Mouse (Mus musculus): ENCODE measurements around the gene St3gal3. TPM values are rescaled to one million over a fixed set of nuclear protein-coding genes. Genes with fewer than 3 reads are reported as not detected.

The St3gal3 gene
- polyA plus RNA-seq, 1 experiment: 23.4 TPM

DNA sequence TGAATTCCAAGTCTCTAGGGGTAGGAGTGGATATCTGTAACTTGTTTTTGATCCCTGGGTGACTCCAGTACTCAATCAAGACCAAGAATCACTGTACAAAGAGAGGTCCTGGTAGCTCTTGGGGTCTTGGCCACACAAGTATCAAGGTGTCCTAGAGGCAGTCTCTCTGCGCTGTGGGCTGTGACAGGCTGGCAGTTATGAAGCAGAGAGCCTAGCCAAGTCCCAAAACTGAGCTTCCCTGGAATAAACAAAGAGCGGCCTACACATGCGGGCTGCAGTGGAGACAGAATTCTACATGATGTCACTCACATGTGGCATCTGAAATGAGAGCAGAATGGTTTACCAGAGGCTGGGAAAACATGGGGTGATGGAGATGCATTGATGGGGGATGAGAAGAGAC is 111.9 kb downstream of the St3gal3 start:
- TF ChIP-seq POLR2A (IDR thresholded peaks at IDR 0.05; ENCODE audit: borderline replicate concordance, extremely low read depth, low read depth, low read length) (no peak), CTCF (IDR thresholded peaks at IDR 0.05; ENCODE audit: insufficient read depth, low read length) (no peak)

DNA sequence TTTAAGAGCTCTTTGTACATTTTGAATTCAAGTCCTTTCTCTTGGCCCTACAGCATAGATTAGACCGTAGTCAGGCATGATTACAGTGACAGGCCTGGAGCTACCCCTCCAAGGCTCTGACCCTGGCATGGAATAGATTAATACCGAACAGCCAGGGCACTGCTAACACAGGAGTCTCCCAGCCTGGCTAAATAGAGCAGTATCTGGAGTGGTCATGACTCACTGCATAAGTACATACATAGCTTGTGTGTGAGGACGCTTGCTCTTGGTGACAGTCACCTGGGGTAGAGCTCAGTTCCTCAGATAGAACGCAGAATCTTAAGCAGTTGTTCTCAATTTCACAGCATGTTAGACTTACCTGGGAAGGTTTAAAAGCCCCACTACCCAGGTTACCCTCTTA is 112.3 kb downstream of the St3gal3 start:
- TF ChIP-seq CTCF (IDR thresholded peaks at IDR 0.05; ENCODE audit: insufficient read depth, low read length): no peak
- no peak for TF ChIP-seq POLR2A (IDR thresholded peaks at IDR 0.05; ENCODE audit: borderline replicate concordance, extremely low read depth, low read depth, low read length)
- 74% methylated on average over 4 of the region's 4 CpGs for WGBS
- DNase-seq: no peak
- no peak overlapping the region for H3K4me3 ChIP-seq (replicated peaks; ENCODE audit: extremely low read depth, low read depth, low read length)
- H3K4me1 ChIP-seq (ENCODE audit: control insufficient read depth, insufficient read depth, low read length): no peaks in the 10 kb centered on the region

More for the DNA sequence above, 111.9 kb downstream of the St3gal3 start:
- H3K4me1 ChIP-seq (ENCODE audit: control insufficient read depth, insufficient read depth, low read length): no peaks in the 10 kb centered on the region
- no peak for DNase-seq
- H3K4me3 ChIP-seq (replicated peaks; ENCODE audit: extremely low read depth, low read depth, low read length): no peak overlapping the region
- WGBS: 81% methylated on average over 3 of the region's 3 CpGs

DNA sequence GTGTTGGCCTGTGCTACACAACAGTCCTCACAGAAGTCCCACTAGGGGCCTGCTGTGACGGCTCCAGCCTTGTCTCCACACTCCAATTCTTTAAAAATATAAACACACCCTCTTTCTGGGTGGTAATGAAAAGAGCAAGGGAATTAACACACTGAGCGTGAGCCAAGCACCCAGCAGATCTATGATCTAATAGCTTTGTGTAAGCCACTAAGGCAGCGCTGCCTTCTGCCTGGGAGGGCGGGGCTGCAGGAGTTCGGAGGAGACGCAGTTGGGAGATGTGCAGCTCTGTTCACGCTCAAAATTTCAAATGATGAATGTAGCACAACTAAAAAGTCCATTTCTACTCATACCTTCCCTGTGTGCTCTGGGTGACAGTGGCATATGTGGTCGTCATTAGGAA is 115.1 kb downstream of the St3gal3 start:
- 87% methylated on average over 8 of the region's 8 CpGs for WGBS
- TF ChIP-seq POLR2A (IDR thresholded peaks at IDR 0.05; ENCODE audit: borderline replicate concordance, extremely low read depth, low read depth, low read length) (no peak), CTCF (IDR thresholded peaks at IDR 0.05; ENCODE audit: insufficient read depth, low read length) (no peak)

DNA sequence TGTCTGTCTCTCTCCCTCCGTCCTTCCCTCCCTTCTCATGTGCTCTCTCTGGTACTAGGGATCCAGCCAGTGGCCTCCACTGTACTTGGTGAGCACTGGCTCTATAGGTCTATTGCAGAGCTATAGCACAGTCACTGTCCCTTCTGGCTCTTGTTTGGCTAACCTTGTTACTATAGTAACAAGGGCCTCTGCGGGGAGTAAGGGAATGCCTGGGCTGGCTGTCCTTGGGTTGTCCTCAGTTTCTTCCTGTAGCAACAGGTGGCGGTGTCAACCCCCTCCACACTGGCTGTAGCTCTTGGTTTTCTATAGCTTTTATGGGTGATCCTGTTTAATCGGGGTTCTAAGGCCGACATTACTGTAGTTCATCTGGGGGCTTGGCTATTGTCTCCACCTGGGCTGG is 115.5 kb downstream of the St3gal3 start:
- whole genome bisulfite sequencing: 80% methylated on average over 5 of the region's 5 CpGs

More for the DNA sequence above, 115.1 kb downstream of the St3gal3 start:
- DNase-seq: no peak
- no peak overlapping the region for H3K4me3 ChIP-seq (replicated peaks; ENCODE audit: extremely low read depth, low read depth, low read length)
- H3K4me1 ChIP-seq (ENCODE audit: control insufficient read depth, insufficient read depth, low read length): peaks cover 6% of the 10 kb centered on the region

DNA sequence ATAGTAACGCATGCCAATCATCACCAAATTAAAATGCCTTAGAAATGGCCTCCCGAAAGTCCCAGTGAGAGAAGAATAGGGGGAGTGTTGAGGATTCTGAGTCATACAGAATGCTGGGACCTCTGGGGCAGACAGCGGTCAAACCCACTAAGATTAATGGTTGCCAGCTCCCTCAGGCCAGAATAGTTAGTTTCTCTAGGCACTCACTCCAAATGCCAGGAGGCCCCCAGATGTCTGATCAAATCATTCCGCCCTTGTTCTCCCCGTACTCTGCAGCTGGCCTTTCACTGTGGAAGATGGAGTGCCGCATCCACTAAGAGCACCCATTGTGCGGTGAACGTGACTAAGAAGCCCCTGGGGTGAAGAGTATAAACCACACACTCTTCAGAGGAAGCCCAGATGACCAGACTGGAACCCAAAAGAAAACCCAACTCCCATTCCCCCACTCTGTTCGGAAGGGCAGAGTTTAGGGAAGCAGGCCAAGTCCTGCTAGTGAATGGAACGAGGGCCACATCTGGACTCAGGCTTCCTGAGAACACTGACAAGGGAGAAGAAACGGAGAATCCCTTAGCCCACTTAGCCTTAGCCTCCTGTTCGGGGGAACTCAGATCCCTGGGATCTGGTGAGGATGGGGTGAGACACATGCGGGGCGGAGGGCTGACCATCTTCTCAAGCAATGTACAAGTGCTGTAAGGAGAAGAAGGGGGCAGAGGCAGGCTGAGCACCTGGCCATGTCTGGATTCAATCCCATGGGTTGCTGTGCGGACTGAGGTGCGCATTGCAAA is 117.5 kb downstream of the St3gal3 start:
- H3K4me3 ChIP-seq (replicated peaks; ENCODE audit: extremely low read depth, low read depth, low read length): no peak overlapping the region
- no peak for DNase-seq
- TF ChIP-seq CTCF (IDR thresholded peaks at IDR 0.05; ENCODE audit: insufficient read depth, low read length) (no peak), POLR2A (IDR thresholded peaks at IDR 0.05; ENCODE audit: borderline replicate concordance, extremely low read depth, low read depth, low read length) (no peak)
- 88% methylated on average over 16 of the region's 16 CpGs for WGBS
- peaks cover 6% of the 10 kb centered on the region for H3K4me1 ChIP-seq (ENCODE audit: control insufficient read depth, insufficient read depth, low read length)

More for the DNA sequence above, 115.5 kb downstream of the St3gal3 start:
- peaks cover 6% of the 10 kb centered on the region for H3K4me1 ChIP-seq (ENCODE audit: control insufficient read depth, insufficient read depth, low read length)
- H3K4me3 ChIP-seq (replicated peaks; ENCODE audit: extremely low read depth, low read depth, low read length): no peak overlapping the region
- no peak for TF ChIP-seq POLR2A (IDR thresholded peaks at IDR 0.05; ENCODE audit: borderline replicate concordance, extremely low read depth, low read depth, low read length)
- no peak for TF ChIP-seq CTCF (IDR thresholded peaks at IDR 0.05; ENCODE audit: insufficient read depth, low read length)
- no peak for DNase-seq

DNA sequence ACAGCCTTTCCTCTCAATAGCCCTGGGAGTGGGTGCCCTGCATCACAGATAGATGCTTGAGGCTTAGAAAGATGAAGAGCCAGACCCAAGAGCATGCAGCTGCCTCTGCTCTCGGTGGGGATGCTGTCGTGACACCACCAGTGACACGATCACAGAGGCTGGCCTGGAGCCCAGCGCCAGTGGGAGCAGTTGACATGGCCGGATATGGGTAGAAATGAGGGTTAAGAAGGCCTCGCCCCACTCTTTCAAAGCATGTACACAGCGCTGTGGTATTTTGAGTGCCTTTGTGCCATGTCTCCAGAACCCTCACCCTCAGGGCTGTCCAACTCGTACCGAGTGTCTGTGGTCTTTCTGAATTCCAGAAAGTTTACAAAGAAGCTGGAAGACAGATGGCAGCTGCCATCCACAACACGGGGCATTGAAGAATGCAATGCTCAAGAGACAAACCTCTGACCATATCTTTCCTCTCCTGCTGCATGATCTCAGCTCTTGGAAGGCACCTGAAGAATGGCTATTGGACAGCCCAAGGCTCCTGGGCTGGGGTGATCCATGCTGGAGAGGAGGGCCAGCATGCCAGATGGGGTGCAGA is 118.3 kb downstream of the St3gal3 start:
- WGBS: 50% methylated on average over 10 of the region's 10 CpGs
- H3K4me3 ChIP-seq (replicated peaks; ENCODE audit: extremely low read depth, low read depth, low read length): no peak overlapping the region
- TF ChIP-seq CTCF (IDR thresholded peaks at IDR 0.05; ENCODE audit: insufficient read depth, low read length) (no peak), POLR2A (IDR thresholded peaks at IDR 0.05; ENCODE audit: borderline replicate concordance, extremely low read depth, low read depth, low read length) (no peak)
- no peak for DNase-seq
- peaks cover 6% of the 10 kb centered on the region for H3K4me1 ChIP-seq (ENCODE audit: control insufficient read depth, insufficient read depth, low read length)

DNA sequence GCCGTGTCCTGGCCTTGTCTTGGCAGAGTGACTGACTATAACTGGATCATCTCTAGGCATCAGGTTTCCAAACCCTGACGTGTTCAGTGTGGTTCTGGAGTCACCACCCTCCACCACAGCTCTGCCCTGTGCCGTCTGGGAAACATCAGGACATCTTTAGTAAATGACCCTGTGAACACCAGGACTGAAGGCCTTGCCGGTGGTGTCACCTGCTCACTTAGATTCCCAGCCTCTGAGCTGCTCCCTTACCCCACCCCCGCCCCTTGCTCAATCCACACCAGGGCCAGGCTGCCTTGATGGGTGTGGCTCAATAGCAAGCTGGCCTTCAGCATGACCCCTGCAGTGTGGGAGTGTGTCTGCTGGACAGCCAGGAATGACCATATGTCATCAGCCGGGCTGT is 119.1 kb downstream of the St3gal3 start:
- peaks cover 6% of the 10 kb centered on the region for H3K4me1 ChIP-seq (ENCODE audit: control insufficient read depth, insufficient read depth, low read length)
- DNase-seq: no peak
- TF ChIP-seq CTCF (IDR thresholded peaks at IDR 0.05; ENCODE audit: insufficient read depth, low read length) (no peak), POLR2A (IDR thresholded peaks at IDR 0.05; ENCODE audit: borderline replicate concordance, extremely low read depth, low read depth, low read length) (no peak)
- 64% methylated on average over 6 of the region's 6 CpGs for WGBS
- no peak overlapping the region for H3K4me3 ChIP-seq (replicated peaks; ENCODE audit: extremely low read depth, low read depth, low read length)

DNA sequence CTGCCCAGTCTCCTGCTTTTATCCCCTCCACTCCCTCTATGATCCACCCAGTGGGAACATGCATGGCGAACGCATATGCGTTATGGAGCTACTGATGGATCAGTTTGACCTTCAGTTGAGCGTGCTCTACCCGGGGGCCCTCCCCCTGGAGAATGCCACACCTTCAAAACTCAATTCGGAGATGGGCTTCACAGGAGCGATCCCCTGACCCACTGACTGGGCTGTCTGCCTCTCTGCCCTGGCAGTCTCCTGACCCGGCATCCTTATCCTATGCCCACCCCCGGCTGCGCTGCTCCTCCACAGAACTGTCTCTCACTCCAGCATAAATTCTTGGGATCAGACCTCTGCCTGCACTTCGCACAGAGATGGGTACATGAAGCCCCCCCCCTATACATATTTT is 119.6 kb downstream of the St3gal3 start:
- TF ChIP-seq POLR2A (IDR thresholded peaks at IDR 0.05; ENCODE audit: borderline replicate concordance, extremely low read depth, low read depth, low read length): no peak
- no peak for TF ChIP-seq CTCF (IDR thresholded peaks at IDR 0.05; ENCODE audit: insufficient read depth, low read length)
- DNase-seq: no peak
- no peak overlapping the region for H3K4me3 ChIP-seq (replicated peaks; ENCODE audit: extremely low read depth, low read depth, low read length)
- peaks cover 6% of the 10 kb centered on the region for H3K4me1 ChIP-seq (ENCODE audit: control insufficient read depth, insufficient read depth, low read length)
- 97% methylated on average over 11 of the region's 11 CpGs for WGBS

DNA sequence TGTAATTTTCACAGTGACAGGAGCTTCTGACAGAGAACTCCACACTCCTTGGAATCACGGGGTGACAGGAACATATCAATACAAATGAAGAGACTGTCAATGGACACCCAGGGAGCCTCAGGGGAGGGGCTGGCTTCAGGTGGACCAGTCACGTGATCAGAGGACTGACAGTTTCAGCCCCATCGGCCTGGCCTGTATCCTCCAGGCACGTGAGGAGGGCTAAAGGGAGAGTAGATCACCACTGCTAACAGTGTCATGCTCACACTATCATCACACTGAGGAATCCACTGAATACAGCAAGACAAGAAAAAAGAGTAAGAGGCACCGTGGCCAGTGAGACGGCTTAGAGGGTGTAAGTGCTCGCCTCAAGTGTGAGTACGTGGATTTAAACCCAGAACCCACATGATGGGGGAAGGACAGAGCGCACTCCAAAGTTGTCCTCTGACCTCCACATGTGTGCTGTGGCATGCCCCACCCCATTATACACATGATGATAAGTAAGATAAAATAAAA is 124.0 kb downstream of the St3gal3 start:
- no peak for DNase-seq
- Histone ChIP-seq H3K4me3 (replicated peaks; ENCODE audit: extremely low read depth, low read depth, low read length) (no peak overlapping the region), H3K4me1 (ENCODE audit: control insufficient read depth, insufficient read depth, low read length) (peaks cover 2% of the 10 kb centered on the region)
- TF ChIP-seq POLR2A (IDR thresholded peaks at IDR 0.05; ENCODE audit: borderline replicate concordance, extremely low read depth, low read depth, low read length) (no peak), CTCF (IDR thresholded peaks at IDR 0.05; ENCODE audit: insufficient read depth, low read length) (no peak)
- 91% methylated on average over 9 of the region's 9 CpGs for WGBS
